Mouse (Mus musculus): ENCODE data around the gene Itga4.

- TF ChIP-seq CTCF (IDR thresholded peaks at IDR 0.05; ENCODE audit: low read depth) (no peak), EP300 (IDR thresholded peaks at IDR 0.05; ENCODE audit: low read depth) (no peak)
These were observed 536 bp upstream of the Itga4 start for GRCm38 (mm10) chr2:79254588-79255191.
